Mouse (Mus musculus): ENCODE data around the gene Nup88.
"Not testable (repeated sequence)": the region's sequence is repeated elsewhere in the genome, so short reads cannot be mapped to it uniquely, and the experiment has no call there.

Nup88 gene

GRCm38 (mm10) chr11:70970560-70971540 is 1.1 kb upstream of the Nup88 start:
- in situ Hi-C loops (cut with MboI, MseI), result no loop called here

GRCm38 (mm10) chr11:70969271-70969794 is 440 bp downstream of the Nup88 start:
- in situ Hi-C loops (cut with MboI, MseI), result no loop called here

- in situ Hi-C loops (cut with MboI, MseI), result no loop called here
Observed at GRCm38 (mm10) chr11:70964222-70964907, 5.4 kb downstream of the Nup88 start.

- in situ Hi-C loops (cut with MboI, MseI), result no loop called here
Observed at GRCm38 (mm10) chr11:70960786-70961554, 8.8 kb downstream of the Nup88 start.

GRCm38 (mm10) chr11:70954711-70955110 is 15.1 kb downstream of the Nup88 start:
- in situ Hi-C loops (cut with MboI, MseI), result no loop called here

GRCm38 (mm10) chr11:70944935-70945817 is 24.6 kb downstream of the Nup88 start:
- in situ Hi-C loops (cut with MboI, MseI), result no loop called here

GRCm38 (mm10) chr11:70943651-70944050 is 26.1 kb downstream of the Nup88 start:
- in situ Hi-C loops (cut with MboI, MseI), result no loop called here

- in situ Hi-C loops (cut with MboI, MseI), result no loop called here
Observed at GRCm38 (mm10) chr11:70942596-70942995, 27.2 kb downstream of the Nup88 start.

- in situ Hi-C loops (cut with MboI, MseI), result no loop called here
Observed at GRCm38 (mm10) chr11:70935316-70935715, 34.5 kb downstream of the Nup88 start.

- in situ Hi-C loops (cut with MboI, MseI), result no loop called here
Observed at GRCm38 (mm10) chr11:70931461-70931860, 38.3 kb downstream of the Nup88 start.

GRCm38 (mm10) chr11:70919524-70919923 is 50.2 kb downstream of the Nup88 start:
- in situ Hi-C loops (cut with MboI, MseI), result no loop called here

- in situ Hi-C loops (cut with MboI, MseI), result no loop called here
Observed at GRCm38 (mm10) chr11:70917896-70918295, 51.9 kb downstream of the Nup88 start.

GRCm38 (mm10) chr11:70911920-70912319 is 57.9 kb downstream of the Nup88 start:
- in situ Hi-C loops (cut with MboI, MseI), result no loop called here

GRCm38 (mm10) chr11:70911323-70911722 is 58.5 kb downstream of the Nup88 start:
- in situ Hi-C loops (cut with MboI, MseI), result no loop called here

GRCm38 (mm10) chr11:70906681-70907080 is 63.1 kb downstream of the Nup88 start:
- in situ Hi-C loops (cut with MboI, MseI), result no loop called here

- in situ Hi-C loops (cut with MboI, MseI), result not testable (repeated sequence)
Observed at GRCm38 (mm10) chr11:70898182-70898581, 71.6 kb downstream of the Nup88 start.

GRCm38 (mm10) chr11:70897680-70898079 is 72.1 kb downstream of the Nup88 start:
- in situ Hi-C loops (cut with MboI, MseI), result no loop called here
